Mouse (Mus musculus): Measurements from ENCODE around the gene Rtkn. TPM values are rescaled to one million over a fixed set of nuclear protein-coding genes. Genes with fewer than 3 reads are reported as not detected.

Gene Rtkn
- polyA plus RNA-seq, 1 experiment from 2014 or later, result 16.6 TPM

DNA sequence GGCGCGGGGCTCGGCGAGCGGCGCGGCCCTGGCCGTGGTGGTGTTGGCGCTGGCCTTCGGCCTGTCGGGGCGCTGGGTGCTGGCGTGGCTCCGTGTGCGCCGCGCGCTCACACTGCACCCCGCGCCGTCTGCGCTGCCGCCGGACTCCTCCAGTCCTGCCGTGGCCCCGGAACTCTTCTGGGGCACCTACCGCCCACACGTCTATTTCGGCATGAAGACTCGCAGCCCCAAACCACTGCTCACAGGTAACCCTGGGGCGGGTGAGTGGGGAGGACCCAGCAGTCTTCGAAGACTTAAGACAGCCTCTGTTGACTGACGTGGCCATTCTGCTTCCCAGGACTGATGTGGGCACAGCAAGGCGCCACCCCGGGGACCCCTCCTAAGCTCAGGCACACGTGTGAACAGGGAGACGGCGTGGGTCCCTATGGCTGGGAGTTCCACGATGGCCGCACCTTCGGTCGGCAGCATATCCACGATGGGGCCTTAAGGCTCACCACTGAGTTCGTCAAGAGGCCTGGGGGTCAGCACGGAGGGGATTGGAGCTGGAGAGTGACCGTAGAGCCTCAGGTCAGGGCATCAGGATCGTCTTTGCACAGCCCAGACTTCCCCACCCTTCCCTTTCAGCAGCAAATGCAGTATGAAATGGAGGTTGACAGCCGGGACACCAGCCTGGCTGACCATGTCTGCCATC lies 19.4 kb upstream of the Rtkn start:
- Histone ChIP-seq H3K27me3 (ENCODE audit: control insufficient read depth, insufficient read depth, low read length) (no peaks in the 10 kb centered on the region), H3K36me3 (ENCODE audit: control insufficient read depth, insufficient read depth, low read length) (no peaks in the 10 kb centered on the region; the same call in 1 of the 2 replicates), H3K9ac (ENCODE audit: low read length) (peak overlapping the region; percentile 86), H3K4me3 (ENCODE audit: low read depth, low read length) (peak overlapping the region; percentile 77), H3K4me2 (peak overlapping the region; percentile 77), H3K27ac (ENCODE audit: low read depth, low read length) (peak overlapping the region; percentile 63), H3K9me3 (ENCODE audit: control insufficient read depth, low read length) (no peaks in the 10 kb centered on the region), H3K4me1 (ENCODE audit: control insufficient read depth, insufficient read depth, low read length) (peaks cover 23% of the 10 kb centered on the region)
- 2% methylated on average over 45 of the region's 48 CpGs for WGBS
- DNase-seq (ENCODE audit: low spot score, missing footprints) (peak; percentile 91), ATAC-seq (ENCODE audit: low FRiP score) (no peak; the same call in 1 of the 2 replicates)

DNA sequence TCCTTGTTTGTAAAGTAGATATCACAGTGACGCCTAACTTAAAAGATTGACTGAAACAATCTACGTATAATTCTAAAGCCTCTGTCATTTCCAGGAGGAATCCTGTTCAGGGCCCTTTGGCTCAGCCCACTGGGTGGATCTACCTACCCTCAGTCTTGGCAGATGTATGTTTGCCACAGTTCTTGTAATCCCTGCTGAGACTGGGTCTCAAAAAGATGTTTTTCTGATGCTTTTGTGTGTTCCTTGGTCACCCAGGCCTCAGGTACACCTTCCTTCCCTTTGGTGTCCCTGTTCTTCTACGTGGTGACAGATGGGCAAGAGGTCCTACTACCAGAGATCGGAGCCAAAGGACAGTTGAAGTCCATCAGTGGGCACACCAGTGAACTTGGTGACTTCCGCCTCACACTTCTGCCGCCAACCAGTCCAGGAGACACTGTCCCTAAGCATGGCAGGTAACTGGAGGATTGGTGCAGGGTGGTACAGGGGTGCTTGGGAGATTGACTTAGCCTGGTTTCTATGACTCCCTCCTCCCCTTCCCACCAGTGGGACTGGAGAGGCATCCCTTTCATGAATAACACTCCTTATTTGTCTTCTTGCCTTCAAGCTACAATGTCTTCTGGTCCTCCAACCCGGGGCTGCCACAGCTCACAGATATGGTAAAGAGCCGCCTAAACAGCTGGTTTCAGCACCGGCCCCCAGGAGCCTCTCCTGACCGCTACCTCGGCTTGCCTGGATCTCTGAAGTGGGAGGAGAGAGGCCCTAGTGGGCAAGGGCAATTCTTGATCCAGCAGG lies 18.7 kb upstream of the Rtkn start:
- Histone ChIP-seq H3K27me3 (ENCODE audit: control insufficient read depth, insufficient read depth, low read length) (no peaks in the 10 kb centered on the region), H3K4me2 (peak overlapping the region; percentile 77), H3K4me1 (ENCODE audit: control insufficient read depth, insufficient read depth, low read length) (peaks cover 23% of the 10 kb centered on the region), H3K9ac (ENCODE audit: low read length) (peak overlapping the region; percentile 86), H3K36me3 (ENCODE audit: control insufficient read depth, insufficient read depth, low read length) (no peaks in the 10 kb centered on the region; the same call in 1 of the 2 replicates), H3K4me3 (ENCODE audit: low read depth, low read length) (peak overlapping the region; percentile 77), H3K27ac (ENCODE audit: low read depth, low read length) (no peak overlapping the region), H3K9me3 (ENCODE audit: control insufficient read depth, low read length) (no peaks in the 10 kb centered on the region)
- ATAC-seq (ENCODE audit: low FRiP score), result no peak
- 81% methylated on average over 11 of the region's 11 CpGs for WGBS
- no peak for DNase-seq (ENCODE audit: low spot score, missing footprints)

GRCm38 (mm10) chr6:83117165-83117438 lies 18.2 kb upstream of the Rtkn start:
- Histone ChIP-seq H3K9me3 (ENCODE audit: control insufficient read depth, low read length) (no peaks in the 10 kb centered on the region), H3K27me3 (ENCODE audit: control insufficient read depth, insufficient read depth, low read length) (no peaks in the 10 kb centered on the region), H3K4me2 (no peak overlapping the region), H3K9ac (ENCODE audit: low read length) (no peak overlapping the region), H3K36me3 (ENCODE audit: control insufficient read depth, insufficient read depth, low read length) (no peaks in the 10 kb centered on the region; the same call in 1 of the 2 replicates), H3K4me3 (ENCODE audit: low read depth, low read length) (no peak overlapping the region), H3K27ac (ENCODE audit: low read depth, low read length) (no peak overlapping the region), H3K4me1 (ENCODE audit: control insufficient read depth, insufficient read depth, low read length) (peaks cover 24% of the 10 kb centered on the region)
- 92% methylated on average over 4 of the region's 4 CpGs for WGBS
- DNase-seq (ENCODE audit: low spot score, missing footprints) (no peak), ATAC-seq (ENCODE audit: low FRiP score) (no peak)

DNA sequence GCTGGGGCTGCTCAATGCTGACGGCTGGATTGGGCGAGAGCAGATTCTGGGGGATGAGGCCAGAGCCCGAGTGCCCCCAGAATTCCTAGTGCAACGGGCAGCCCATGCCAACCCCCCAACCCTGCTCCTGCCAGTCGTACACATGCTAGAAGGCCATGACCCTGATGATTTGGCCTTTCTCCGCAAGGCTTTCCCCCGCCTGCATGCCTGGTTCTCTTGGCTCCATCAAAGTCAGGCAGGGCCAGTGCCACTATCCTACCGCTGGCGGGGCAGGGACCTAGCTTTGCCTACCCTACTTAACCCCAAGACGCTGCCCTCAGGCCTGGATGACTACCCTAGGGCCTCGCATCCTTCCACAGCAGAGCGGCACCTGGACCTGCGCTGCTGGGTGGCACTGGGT lies 17.6 kb upstream of the Rtkn start:
- no peak for DNase-seq (ENCODE audit: low spot score, missing footprints)
- Histone ChIP-seq H3K27ac (ENCODE audit: low read depth, low read length) (no peak overlapping the region), H3K27me3 (ENCODE audit: control insufficient read depth, insufficient read depth, low read length) (no peaks in the 10 kb centered on the region), H3K9me3 (ENCODE audit: control insufficient read depth, low read length) (no peaks in the 10 kb centered on the region), H3K4me2 (no peak overlapping the region), H3K9ac (ENCODE audit: low read length) (no peak overlapping the region), H3K36me3 (ENCODE audit: control insufficient read depth, insufficient read depth, low read length) (no peaks in the 10 kb centered on the region; the same call in 1 of the 2 replicates), H3K4me3 (ENCODE audit: low read depth, low read length) (no peak overlapping the region), H3K4me1 (ENCODE audit: control insufficient read depth, insufficient read depth, low read length) (peaks cover 30% of the 10 kb centered on the region)
- WGBS, result 93% methylated on average over 13 of the region's 13 CpGs
- no peak for ATAC-seq (ENCODE audit: low FRiP score)

GRCm38 (mm10) chr6:83118369-83118768 lies 16.9 kb upstream of the Rtkn start:
- Histone ChIP-seq H3K36me3 (ENCODE audit: control insufficient read depth, insufficient read depth, low read length) (no peaks in the 10 kb centered on the region; the same call in 1 of the 2 replicates), H3K9me3 (ENCODE audit: control insufficient read depth, low read length) (no peaks in the 10 kb centered on the region), H3K9ac (ENCODE audit: low read length) (no peak overlapping the region), H3K4me2 (no peak overlapping the region), H3K27me3 (ENCODE audit: control insufficient read depth, insufficient read depth, low read length) (no peaks in the 10 kb centered on the region), H3K4me1 (ENCODE audit: control insufficient read depth, insufficient read depth, low read length) (peaks cover 35% of the 10 kb centered on the region), H3K4me3 (ENCODE audit: low read depth, low read length) (no peak overlapping the region), H3K27ac (ENCODE audit: low read depth, low read length) (no peak overlapping the region)
- ATAC-seq (ENCODE audit: low FRiP score) (no peak), DNase-seq (ENCODE audit: low spot score, missing footprints) (no peak)
- WGBS, result 88% methylated on average over 11 of the region's 11 CpGs

GRCm38 (mm10) chr6:83118825-83119733 lies 16.2 kb upstream of the Rtkn start:
- no peaks in the 10 kb centered on the region for H3K27me3 ChIP-seq (ENCODE audit: control insufficient read depth, insufficient read depth, low read length)
- no peaks in the 10 kb centered on the region; the same call in 1 of the 2 replicates for H3K36me3 ChIP-seq (ENCODE audit: control insufficient read depth, insufficient read depth, low read length)
- no peak overlapping the region for H3K4me3 ChIP-seq (ENCODE audit: low read depth, low read length)
- no peak overlapping the region for H3K4me2 ChIP-seq
- 85% methylated on average over 14 of the region's 14 CpGs for WGBS
- H3K4me1 ChIP-seq (ENCODE audit: control insufficient read depth, insufficient read depth, low read length), result peaks cover 39% of the 10 kb centered on the region
- H3K27ac ChIP-seq (ENCODE audit: low read depth, low read length), result no peak overlapping the region; the same call in 1 of the 2 replicates
- DNase-seq (ENCODE audit: low spot score, missing footprints) (no peak), ATAC-seq (ENCODE audit: low FRiP score) (no peak)
- H3K9ac ChIP-seq (ENCODE audit: low read length), result no peak overlapping the region
- H3K9me3 ChIP-seq (ENCODE audit: control insufficient read depth, low read length), result no peaks in the 10 kb centered on the region

- H3K4me2 ChIP-seq, result peak overlapping the region; percentile 98
- peak overlapping the region; percentile 96 for H3K9ac ChIP-seq (ENCODE audit: low read length)
- WGBS, result 70% methylated on average over 7 of the region's 7 CpGs
- H3K4me3 ChIP-seq (ENCODE audit: low read depth, low read length), result peak overlapping the region; percentile 79; the same call in 1 of the 2 replicates
- H3K9me3 ChIP-seq (ENCODE audit: control insufficient read depth, low read length), result no peaks in the 10 kb centered on the region
- no peaks in the 10 kb centered on the region for H3K27me3 ChIP-seq (ENCODE audit: control insufficient read depth, insufficient read depth, low read length)
- H3K36me3 ChIP-seq (ENCODE audit: control insufficient read depth, insufficient read depth, low read length), result no peaks in the 10 kb centered on the region; the same call in 1 of the 2 replicates
- ATAC-seq (ENCODE audit: low FRiP score) (no peak), DNase-seq (ENCODE audit: low spot score, missing footprints) (no peak)
- H3K27ac ChIP-seq (ENCODE audit: low read depth, low read length), result no peak overlapping the region; the same call in 1 of the 2 replicates
- H3K4me1 ChIP-seq (ENCODE audit: control insufficient read depth, insufficient read depth, low read length), result peaks cover 40% of the 10 kb centered on the region
Measured at GRCm38 (mm10) chr6:83119734-83120051, 15.6 kb upstream of the Rtkn start.

DNA sequence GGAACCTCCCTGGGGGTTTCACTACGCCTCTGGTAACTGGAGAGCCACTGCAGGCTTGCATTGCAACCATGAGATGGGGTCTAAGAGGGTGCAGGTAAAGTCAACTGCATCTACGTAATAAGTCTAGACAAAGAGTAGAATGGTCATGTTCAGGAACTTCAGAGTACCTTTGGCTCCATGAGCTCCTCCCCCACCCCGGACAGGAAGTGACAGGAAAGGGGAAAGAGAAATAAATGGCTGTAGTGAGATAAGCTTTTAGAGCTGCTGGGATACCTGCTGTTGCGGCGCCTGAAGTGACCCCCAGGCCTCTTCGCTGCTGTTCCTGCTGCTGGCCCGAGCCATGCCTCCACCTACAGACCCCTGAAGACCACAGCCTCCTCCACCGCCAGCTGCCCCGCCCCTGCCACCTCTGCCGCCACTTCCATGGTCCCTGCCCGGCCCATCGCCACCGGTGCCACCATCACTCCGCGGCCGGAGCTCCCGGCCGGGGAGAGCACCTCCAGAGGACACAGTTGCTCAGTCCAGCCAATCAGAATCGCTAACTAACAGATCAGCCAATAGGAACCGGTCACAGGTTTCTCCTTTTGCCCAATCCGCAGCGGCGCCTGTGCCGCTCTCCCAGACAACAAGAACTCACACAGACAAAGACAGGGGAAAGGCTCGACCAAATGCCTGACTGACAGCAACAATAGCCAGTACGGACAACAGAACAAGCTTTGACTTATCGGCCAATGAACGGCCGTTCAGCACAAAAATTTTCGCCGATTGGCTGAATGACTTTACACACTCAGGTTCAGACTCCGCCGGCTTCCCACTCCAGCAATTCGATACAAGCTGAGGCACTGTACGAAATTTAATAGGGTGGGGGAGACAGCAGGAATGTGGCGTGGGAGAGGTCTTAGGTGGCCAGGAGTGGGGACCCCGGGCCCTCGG lies 14.1 kb upstream of the Rtkn start, which contains the start of gene Wbp1:
Gene Wbp1 (minus strand): TSS at position 630 of the 933 bp plus-strand sequence.
- ATAC-seq (ENCODE audit: low FRiP score), result peak; percentile 94
- under 1% methylated on average over 38 of the region's 38 CpGs for WGBS
- Histone ChIP-seq H3K36me3 (ENCODE audit: control insufficient read depth, insufficient read depth, low read length) (no peaks in the 10 kb centered on the region; the same call in 1 of the 2 replicates), H3K9ac (ENCODE audit: low read length) (peak within 1 kb of the TSS; percentile 98), H3K9me3 (ENCODE audit: control insufficient read depth, low read length) (no peaks in the 10 kb centered on the region), H3K27me3 (ENCODE audit: control insufficient read depth, insufficient read depth, low read length) (no peaks in the 10 kb centered on the region), H3K4me3 (ENCODE audit: low read depth, low read length) (peak within 1 kb of the TSS; percentile 79), H3K27ac (ENCODE audit: low read depth, low read length) (peak within 1 kb of the TSS; percentile 97), H3K4me1 (ENCODE audit: control insufficient read depth, insufficient read depth, low read length) (peaks cover 39% of the 10 kb centered on the region), H3K4me2 (peak within 1 kb of the TSS; percentile 98)
- peak; percentile 97 for DNase-seq (ENCODE audit: low spot score, missing footprints)

Measured in midbrain, embryonic 11.5 days (tissue).